Mouse (Mus musculus) adrenal gland, postnatal 14 days (tissue): Measurements from ENCODE around the gene St7l. TPM values are rescaled to one million over a fixed set of nuclear protein-coding genes. Genes with fewer than 3 reads are reported as not detected.

Experiments
- DNase-seq: peaks from one replicate; pipeline ENCODE4 v3.0.0; 2021; ENCODE audit warnings: mixed read lengths
- total RNA-seq: library from RNA; stranded (reverse); gene quantifications from 2 replicates; pipeline ENCODE4 v1.2.3, GENCODE M21; 2021

Gene St7l
- total RNA-seq, 1 experiment from 2014 or later = 42.0 TPM

DNA sequence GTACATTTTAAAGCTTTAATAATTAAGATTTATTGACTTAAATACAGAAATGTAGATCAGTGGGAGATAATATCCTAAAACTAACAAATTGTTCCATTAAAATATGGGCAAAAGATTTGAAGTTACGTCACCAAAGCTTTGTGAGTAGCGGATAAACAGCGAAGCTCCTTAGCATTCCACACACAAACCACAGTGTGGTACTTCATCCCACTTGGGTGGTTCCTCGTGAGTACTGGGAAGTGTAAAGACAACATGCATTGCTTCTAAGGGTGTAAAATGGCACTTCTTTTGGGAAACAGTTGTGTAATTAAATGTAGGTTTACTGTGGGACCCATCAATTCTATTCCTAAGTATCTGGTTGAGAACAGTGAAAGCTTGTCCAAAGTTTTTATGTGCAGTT lies 37.3 kb downstream of the St7l start:
- DNase-seq = no peak

DNA sequence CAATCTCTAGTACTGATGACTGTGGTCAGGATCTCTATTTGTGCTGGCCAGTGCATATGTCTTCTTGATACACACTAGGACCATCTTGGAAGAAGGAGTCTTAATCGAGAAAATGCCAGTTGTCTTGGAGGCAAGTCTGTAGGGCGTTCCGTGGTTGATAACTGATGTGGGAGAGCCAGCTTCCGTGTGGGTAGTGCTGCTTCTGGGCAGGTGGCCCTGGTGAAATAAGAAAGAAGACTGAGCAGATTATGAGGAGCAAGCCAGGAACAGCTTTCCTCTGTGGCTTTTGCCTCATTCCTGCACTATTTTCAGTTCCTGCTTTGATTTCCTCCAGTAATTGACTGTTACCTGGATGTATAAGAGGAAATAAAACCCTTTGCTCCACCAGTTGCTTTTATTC lies 41.6 kb downstream of the St7l start:
- no peak for DNase-seq

DNA sequence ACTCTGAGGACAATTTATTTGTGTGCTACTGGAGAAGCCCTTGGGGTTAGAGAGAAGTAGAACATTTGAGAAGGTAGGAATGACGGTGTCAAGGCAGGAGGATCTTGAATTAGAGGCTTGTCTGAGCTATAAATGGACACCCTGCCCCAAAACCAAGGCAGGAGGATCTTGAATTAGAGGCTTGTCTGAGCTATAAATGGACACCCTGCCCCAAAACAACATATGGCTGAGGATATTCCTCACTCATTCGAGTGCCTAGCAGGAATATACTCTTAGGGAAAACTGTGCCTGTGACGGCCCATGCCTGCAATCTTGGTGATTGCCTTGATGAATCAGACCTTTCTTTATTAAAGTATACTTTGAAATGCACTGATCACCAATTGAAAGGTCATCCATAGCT lies 42.2 kb downstream of the St7l start:
- no peak for DNase-seq

DNA sequence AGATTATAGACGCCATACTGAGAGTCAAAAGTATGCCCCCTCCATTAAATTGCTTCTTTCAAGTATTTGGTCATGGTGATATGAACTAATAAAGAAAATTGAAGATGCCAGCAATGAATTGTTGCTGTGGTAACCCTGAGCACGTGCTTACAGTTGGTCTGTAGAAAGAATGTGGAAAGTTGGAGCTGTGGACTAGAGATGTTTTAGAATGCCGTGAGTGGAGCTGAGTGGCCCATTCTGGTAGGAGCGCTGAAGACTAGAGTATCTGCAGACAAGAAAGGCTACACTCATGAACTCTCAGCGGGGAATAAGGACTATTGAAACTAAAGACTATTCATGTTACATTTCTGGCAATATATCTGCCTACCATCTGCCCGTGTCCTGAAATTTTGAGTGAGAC lies 45.4 kb downstream of the St7l start:
- DNase-seq = no peak

DNA sequence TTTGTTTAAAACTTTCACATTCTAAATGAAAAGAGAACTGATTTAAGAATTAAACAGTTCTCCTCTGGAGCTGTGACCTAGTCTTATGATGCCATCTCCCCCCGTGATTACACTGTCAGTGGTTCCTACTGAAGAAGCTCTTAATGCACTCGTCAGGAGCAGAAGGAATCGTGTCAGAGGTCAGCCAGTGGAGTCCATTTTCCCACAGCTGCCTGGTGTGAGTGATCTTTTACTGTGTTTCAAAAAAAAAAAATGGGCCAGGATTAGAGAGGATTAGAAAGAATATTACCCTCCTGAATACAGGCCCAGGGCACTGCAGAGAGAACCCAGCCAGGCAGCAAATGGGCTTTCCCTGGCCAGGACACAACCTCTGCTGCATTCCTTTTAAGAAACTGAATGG lies 51.2 kb downstream of the St7l start:
- DNase-seq = no peak

DNA sequence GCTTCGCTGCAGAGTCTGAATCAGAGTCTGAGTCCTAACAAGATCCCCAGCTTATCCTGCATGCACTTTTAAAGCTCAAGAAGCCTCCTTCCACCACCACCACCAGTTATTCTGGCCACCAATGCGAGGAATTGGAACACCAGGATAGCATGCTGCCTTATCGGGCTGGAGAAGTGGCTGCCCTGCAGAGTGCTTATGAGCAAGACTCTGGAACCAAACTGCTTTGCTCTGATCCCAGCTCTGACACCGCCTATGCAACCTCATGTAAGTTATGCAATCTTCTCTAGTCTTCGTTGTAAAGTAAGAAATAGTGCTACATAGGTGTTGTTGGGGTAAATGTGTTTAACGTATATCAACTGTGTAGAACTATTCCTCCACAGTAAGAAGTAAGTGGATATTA lies 65.6 kb downstream of the St7l start:
- no peak for DNase-seq

DNA sequence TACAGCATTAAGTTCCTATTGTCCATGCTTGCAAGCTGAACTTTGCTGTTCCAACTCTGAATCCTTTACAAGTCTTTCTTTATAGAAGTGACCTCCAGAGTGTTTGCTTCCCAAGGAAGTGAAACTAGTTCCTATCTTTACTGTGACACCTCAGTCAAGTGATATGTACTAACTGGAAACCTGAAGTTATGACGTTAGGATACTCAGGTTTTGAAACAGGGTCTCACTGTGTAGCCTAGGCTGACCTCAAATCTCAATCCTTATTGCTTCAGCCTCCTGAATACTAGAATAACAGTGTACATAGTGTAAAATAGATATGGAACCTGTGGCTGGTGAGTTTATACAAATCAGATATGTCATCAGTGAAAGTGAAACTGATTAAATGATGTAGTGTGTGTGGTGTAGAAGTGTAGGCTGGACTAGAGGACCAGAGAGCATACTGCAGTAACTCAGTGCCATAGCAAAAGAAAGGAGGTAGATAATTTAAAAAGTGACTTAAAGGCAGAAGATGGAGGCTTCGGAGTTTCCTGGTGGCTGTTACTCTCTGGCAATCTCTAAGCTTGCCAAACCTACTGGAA lies 74.0 kb downstream of the St7l start:
- DNase-seq = no peak

DNA sequence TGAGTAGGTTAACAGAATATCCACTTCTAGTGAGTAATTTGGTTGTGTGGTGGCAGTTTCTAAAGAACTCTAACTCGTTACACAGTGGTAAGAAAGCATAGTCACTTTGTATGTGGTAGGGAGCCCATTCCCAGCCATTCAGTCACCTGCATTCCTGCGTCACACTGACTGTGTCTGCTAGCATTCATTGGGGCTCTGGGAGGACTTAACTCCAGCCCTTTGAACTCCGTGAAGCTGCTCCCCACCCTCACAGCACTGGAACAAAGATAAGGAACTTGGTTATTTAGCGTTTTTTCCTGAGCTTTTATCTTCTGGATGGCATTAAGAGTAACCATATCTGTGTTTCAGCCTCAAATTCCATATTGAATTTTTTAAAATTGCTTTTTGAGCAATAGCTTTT lies 74.5 kb downstream of the St7l start:
- no peak for DNase-seq

DNA sequence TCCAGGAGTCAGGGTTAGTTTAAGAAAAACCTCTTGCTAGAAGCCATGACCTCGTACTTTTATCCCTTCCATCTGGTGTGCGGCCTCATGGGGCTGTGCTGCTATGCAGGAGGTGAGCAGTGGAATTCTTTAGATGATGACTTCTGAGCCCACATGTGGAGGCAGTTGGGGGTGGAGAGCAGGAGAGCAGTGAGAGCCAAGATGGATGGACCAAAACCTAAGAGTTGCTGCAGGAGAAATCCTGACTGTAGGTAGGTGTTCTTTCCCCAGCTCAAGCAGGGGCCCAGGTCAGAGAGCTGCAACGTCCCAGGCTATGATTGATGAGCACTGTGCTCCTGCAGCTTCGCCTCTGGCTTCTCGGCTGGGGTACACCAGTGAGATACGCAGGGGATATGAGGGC lies 76.9 kb downstream of the St7l start:
- DNase-seq = no peak

DNA sequence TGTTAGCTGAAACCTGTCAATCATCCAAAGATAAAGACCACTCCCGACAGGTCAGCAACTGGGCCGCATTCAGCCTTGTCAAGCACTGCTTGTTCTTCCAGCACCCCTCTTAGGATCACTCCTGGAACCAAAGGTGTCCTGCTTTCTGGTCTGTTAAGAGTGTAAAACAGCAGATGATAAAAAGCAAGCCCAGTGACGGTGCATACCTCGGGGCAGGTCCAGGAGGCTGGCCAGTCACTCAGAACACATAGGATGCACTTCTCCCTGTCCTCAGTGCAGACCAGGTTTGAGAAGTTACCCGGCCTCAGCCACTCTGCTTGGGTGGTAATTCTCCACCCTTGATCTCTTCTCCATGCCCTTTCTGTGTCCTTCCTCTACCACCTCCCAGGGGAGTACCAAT lies 78.9 kb downstream of the St7l start:
- peak; percentile 25 for DNase-seq

DNA sequence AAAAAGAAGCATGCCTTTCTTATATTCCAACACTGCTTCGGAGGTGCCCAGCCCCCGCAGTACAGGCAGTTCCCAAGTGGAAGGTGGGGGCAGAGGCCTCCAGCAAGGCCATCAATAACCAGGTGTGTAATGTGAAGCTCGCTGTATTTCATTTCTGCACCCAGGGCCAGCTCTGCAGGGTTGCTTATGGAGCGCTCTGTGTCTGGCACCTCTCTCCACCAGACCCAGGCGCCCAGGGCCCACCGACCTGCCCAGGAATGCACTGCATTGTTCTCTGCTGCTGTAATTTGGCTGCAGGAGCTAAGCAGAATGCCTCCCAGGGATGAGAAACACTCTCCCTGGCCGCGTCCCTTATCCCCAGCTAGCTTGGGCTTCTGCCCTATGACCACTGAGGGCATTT lies 79.5 kb downstream of the St7l start:
- no peak for DNase-seq

DNA sequence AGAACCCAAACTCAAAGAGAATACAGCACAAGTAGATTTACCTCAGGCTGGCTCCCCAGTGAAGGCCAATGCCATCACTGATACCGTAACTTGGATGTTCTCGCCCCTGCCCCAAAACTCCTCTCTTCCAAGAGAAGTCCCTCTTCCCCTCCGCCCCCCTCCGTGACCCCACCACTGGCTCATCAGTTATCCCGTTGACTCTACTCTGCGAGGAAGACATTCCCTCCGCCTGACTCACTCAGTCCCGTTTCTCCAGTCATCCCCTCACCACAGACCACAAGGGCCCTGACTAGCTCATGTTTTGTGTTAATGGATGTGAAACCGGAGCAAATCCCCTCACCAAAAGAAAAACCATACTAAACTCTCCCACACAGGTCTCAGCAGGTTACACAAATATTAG lies 81.1 kb downstream of the St7l start:
- no peak for DNase-seq

DNA sequence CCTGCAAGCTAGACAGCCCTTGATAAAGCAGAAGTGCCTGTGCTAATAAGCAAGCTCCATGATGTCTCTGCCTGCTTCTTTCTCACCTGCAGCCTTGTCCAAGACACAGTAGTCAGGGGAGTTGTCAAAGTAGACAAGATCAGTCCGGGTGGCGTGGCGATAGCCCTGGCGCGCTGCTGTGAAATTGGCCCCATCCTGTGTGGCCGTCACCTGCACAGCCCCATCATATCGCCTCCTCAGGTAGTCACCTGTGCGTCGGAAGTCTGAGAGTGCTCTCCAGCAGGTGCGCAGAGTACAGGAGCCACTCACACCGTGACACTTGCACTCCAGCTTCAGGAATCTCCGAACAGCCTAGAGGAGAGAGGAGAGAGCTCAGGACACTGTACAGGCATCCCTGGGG lies 87.1 kb downstream of the St7l start:
- DNase-seq = no peak

DNA sequence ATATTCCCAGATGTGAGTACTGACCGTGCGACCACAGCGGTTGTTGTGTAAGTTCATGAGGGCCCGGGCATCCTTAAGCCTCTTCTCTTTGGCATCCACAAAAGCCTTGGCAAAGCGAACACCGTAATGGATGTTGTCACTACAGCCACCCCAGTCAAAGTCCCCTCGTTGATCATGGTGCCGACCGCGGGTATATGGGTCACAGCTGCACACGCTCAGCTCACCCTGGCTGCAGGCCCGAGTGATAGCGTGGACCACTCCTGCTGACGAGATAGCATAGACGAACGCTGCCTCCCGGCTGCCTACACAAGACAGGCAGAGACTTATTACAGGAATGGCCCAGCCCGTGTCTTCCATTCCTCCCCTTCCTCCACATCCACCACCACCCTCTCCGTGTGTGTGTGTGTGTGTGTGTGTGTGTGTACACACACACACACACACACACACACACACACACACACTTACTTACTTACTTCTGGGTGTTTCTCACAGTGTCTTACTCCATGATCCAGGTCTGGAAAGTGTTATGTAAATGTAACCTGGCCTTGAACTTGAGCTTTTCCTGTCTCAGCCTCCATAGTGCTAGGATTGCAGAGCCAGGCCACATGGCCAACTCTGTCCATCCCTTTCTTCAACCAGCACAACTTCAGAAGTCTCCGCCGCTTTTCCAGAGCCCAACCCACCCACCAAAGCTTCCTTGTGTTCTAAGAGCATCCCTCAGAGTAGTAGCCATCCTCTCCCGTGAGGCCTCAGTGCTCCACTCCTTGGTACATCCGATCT lies 89.3 kb downstream of the St7l start:
- DNase-seq = no peak

DNA sequence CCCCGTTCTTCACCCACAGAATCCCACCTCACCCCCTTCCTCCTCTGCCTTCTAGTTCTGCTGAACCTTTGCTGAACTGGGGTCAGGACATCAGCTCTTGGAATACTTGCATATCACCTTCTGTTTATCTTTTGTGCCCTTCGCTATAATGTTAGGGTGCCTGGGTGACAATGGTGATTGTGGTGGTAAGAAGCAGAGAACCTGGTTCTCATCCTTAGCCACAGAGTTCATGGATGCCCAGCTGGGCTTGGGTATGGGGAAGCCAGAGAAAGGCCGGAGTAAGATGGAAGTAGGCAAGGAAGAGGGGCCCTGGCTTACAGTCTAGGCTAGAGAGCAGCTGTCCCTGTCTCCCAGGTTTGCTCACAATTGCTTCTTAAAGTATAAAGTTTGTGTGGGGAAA lies 90.3 kb downstream of the St7l start:
- DNase-seq = no peak

DNA sequence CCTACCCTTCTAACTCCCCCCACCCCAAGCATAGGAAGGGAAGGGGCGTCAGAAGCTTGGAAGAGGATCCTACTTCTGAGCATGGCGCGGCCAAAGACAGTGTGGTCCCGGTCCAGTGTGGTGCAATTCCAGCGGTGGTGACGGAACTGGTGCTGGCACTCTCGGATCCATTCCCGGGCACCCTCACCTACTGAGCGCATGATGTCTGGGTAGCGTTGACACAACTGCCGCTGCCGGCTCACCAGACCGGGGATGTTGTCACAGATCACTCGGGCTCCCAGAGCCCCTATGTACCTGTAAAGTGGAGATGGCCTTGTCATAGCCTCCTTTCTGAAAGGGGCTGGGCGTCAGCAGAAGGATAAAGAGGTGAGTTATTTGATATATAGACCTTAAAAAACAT lies 90.7 kb downstream of the St7l start:
- DNase-seq = no peak

DNA sequence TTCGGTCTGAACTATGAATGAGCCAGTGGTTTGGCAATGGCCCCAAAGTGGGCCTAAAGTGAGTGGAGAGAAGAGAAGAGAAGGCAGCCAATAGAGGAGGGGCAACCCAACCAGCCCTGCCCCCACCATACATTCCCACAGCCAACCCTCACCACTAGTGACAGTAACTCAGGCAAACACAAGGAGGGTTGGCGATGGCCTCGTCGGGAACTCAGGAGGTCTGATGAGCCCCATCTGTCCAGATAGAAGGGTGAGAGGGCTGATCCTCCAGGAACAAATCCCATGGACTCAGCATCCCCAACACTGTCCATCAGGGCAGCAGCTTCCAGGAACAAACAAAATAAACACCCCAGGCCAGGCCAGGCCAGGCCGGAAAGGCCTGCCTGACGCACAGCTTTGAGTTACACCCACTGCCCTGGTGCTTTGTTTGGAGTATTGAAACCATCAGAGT lies 92.4 kb downstream of the St7l start:
- no peak for DNase-seq

DNA sequence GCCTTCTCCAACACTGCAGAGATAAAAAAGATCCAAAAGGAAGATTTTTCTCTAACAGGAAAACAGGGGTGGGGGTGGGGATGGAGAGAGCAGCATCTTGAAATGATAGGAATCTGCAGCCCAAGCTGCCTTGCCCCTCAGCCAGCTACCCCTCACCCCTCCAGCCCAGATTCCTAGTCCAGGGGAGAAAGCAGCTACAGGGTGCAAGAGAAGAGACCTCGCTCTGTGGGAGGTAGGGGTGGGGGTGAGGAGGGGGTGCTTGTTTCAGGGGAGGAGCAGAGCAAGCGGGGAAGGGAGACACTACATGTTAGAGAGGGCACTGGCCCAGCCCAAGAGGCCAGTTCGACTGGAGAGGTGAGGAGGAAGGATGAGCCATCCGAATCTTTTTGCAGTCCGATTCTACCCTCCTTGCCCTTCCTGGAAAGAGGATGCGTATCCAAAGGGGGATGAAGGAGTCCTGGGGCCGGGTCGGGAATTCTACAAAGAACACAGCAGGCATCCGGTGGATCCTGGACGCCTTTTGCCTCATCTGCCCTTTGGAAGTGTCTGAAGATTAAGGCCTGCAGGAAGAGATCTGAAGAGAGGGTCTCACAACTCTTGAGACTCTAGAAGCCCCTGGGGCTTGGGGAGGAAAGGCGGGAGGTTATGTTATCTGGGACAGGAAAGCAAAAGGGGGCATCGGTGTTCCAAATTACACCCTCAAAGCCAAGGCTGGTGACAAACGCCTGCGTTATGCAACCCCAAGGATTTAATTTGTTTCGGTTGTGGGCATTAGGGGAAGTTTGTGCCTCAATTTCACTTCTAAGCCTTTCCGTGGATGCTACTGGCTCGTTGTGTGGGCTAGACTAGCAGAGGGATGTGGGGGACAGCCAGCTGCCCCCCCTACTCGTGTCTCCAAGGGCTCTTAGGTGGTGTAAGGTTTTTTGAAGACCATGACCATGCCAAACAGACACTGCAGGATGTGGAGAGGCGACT lies 96.5 kb downstream of the St7l start:
- no peak for DNase-seq

DNA sequence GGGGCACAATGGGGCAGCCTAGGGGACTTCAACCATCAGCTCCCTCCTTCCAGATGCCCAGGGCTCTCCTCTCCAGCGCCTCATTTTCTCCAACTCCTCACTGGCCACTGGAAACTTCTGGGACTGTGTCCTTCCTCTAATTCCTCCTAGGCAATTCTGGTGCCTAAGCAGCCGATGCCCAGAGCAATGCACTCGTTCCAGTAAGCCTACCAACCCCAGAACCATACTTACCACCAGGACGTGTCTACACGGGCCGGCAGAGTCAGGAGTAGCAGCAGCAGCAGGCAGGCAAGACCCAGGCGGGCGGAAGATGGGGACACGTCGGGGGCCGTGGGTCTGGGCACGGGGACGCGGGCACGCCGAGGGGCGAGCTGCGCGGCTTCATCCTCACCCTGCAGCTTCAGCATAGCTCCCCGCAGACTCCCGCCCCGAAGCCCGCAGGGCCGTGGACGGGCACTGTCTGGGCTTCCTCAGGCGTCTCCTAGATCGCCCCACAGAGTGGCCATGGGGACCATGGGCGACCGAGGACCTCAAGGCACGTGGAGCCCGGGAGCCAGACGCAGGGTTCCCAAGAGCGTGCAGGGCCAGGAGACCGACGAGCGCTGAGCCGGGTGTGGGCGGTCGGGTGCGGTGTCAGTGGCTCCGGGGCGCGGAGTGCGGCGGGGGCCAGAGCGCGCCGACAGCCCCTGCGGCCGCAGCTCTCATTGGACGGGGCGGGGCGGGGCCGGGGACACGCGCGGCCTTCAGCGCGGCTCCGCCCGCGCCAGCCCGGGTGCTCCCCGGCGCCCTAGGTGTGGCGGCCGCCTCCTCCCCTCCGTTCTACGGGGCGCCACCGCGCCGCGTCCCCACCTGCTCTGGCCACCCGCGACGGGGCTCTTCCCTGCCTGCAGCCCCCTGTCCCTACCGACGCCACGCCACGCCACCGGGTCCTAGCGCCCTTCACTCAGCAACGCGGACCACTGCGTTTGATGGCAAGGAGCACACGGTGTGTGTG lies 97.6 kb downstream of the St7l start, which contains the start of gene Wnt2b:
Gene Wnt2b, minus strand, starts transcription at position 856 of the 994 bp plus-strand sequence.
- DNase-seq = peak; percentile 56

DNA sequence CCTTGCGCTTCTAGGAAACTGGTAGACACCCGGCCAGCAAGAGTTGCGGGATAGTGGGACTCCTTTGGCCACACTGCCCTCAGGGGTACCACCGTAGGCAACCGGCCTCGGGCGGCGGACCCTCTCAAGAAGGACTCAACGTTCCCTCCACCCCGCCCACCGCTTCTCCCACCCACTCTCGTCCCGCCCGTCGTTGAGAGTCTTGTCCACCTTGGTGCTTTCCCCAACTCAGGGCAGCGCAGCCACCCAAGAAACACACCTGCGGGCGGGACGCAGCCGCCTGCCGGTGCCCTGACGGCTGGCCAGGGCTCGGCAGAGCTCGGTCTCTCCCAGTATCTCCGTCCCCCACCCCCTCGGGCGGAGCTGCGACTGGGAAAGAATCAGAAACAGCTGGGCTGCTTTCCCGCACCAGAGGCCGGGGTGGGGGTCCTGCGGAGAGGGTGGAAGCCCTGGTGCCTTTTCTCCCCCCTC lies 98.4 kb downstream of the St7l start:
- DNase-seq = peak; percentile 45

DNA sequence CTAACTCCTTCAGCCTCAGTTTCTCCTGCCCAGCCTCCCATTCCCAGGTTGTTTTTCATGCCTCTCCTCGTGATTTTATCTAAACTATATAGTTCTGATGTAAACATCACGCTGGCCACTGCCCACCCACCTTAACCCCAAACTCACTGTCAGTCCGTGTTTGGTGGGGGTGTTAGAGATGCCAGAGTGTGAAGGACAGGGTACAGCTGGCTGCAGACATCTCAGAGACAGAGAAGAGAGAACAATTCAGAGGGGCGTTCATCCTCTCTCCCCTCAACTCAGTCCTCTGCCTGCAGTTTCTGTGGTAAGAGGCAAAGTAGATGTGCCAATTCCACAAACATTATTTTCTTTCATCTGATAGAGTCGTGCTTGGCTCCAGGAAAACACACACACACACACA lies 99.1 kb downstream of the St7l start:
- DNase-seq = no peak
